Mouse (Mus musculus): ENCODE data around the gene Sppl2a. TPM values are rescaled to one million over a fixed set of nuclear protein-coding genes. Genes with fewer than 3 reads are reported as not detected.

Sppl2a gene
- polyA plus RNA-seq, 1 experiment = 12.0 TPM

- 87% methylated on average over 4 of the region's 4 CpGs for WGBS
- no peaks in the 10 kb centered on the region for H3K4me1 ChIP-seq (ENCODE audit: control insufficient read depth, insufficient read depth, insufficient read length, low read length)
- H3K36me3 ChIP-seq (ENCODE audit: control insufficient read depth, insufficient read depth, low read length) = peaks cover 41% of the 10 kb centered on the region
- TF ChIP-seq CTCF (IDR thresholded peaks at IDR 0.05; ENCODE audit: extremely low read depth, insufficient read length, insufficient replicate concordance, low read depth, low read length) (no peak), POLR2A (IDR thresholded peaks at IDR 0.05; ENCODE audit: low read depth, low read length) (no peak)
- H3K4me3 ChIP-seq (ENCODE audit: low read depth, low read length) = no peak overlapping the region
- no peak overlapping the region for H3K27ac ChIP-seq (ENCODE audit: insufficient read depth, low read depth, low read length)
- no peaks in the 10 kb centered on the region for H3K27me3 ChIP-seq (ENCODE audit: control insufficient read depth, insufficient read depth, low read length)
These were observed 88.3 kb downstream of the Sppl2a start for GRCm38 (mm10) chr2:126844751-126845150.

Other genes with a start within 250 kb of the Sppl2a start
- gene Usp8, start 225.9 kb downstream of the Sppl2a start, polyA plus RNA-seq (2012; rRNA removed) = 3.6 and 7.5 TPM in 2 replicates
- 0.23 and 0.52 TPM in 2 replicates for gene Usp50, start 149.8 kb downstream of the Sppl2a start, polyA plus RNA-seq (2012; rRNA removed)
- 0.74 and 1.3 TPM in 2 replicates for gene Trpm7, start 57.0 kb downstream of the Sppl2a start, polyA plus RNA-seq (2012; rRNA removed)
- 0.19 and 0.76 TPM in 2 replicates for gene Ap4e1, start 75.5 kb upstream of the Sppl2a start, polyA plus RNA-seq (2012; rRNA removed)
- gene Blvra, start 137.4 kb upstream of the Sppl2a start, polyA plus RNA-seq (2012; rRNA removed) = 2.1 and 3.7 TPM in 2 replicates
- gene Ncaph, start 200.7 kb upstream of the Sppl2a start, polyA plus RNA-seq (2012; rRNA removed) = 0.86 and 2.2 TPM in 2 replicates
- 2.4 and 6.6 TPM in 2 replicates for gene Itpripl1, start 210.2 kb upstream of the Sppl2a start, polyA plus RNA-seq (2012; rRNA removed)

All from small intestine, adult 2 months (tissue).